Mouse (Mus musculus) heart, postnatal 0 days (tissue): ENCODE measurements around the gene Hmgn3.

ENCODE experiments used
- CTCF ChIP-seq: IDR thresholded peaks from 2 replicates; pipeline ENCODE4 v1.5.1; 2016; ENCODE audit warnings: antibody characterized with exemption, control low read depth, low read depth
- EP300 ChIP-seq: IDR thresholded peaks from 2 replicates; pipeline ENCODE4 v1.6.1; 2016; ENCODE audit warnings: antibody characterized with exemption, low read depth

DNA sequence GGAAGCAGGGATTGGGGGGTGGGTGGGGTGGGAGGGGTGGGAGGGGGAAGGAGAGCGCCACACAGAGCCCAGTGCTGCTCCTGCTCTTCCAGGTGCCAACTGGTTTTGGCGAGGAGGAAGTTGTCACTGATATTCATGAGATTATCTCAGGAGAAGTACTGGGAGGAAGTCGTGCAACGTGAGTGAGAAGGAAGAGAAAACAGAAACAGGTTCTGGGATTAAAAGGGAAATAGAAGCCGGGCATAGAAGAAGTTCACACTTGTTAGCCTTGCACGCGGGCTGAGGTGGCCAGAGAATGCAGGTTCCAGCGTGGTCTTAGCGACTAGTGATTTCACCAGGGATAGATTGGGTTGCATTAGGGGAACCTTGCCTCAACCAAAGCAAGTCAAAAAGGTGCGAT, 49.3 kb upstream of the Hmgn3 start:
- TF ChIP-seq CTCF (no peak), EP300 (no peak)
